In the genomic region with DNA sequence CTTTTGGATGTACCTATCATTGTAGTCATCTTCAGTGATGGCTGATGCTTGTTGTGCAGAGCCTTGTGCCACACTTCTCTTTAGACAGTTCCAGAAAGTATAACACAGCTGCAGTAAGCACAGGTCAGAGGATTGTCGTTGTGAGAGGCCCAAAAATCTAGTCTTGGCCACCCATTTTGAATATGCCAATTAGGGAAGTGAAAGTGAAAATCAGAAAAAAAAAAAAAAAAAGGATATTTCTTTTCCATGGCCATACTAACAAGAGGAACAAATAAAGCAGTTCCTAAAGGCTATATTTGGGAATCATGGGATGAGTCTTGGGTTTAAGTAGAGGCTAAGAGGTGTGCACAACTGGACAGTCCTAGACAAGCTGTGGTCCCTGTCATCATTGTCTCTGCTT, we compare ENCODE assay signal across 30 mouse cellular contexts. TPM values are rescaled to one million over a fixed set of nuclear protein-coding genes. Genes with fewer than 3 reads are reported as not detected.
A peak's percentile ranks its signal among the peaks of the same experiment; 100 is the strongest.
DNase-seq lines count a peak whose midpoint lies in the region; ATAC-seq and TF ChIP-seq lines count a peak whose summit lies in the region.
"Had no signal": no experiment of that assay in that cellular context is flagged by ENCODE, and none has a peak within 500 bp of the region (broad histone marks: within the 10 kb centered on the region; RNA-seq: fewer than 3 reads in every experiment).

No protein-coding gene starts in this region.

- no peaks in the 10 kb centered on the region for H3K36me3 ChIP-seq in CH12.LX (replicated peaks in 1 of 2; ENCODE audit: control insufficient read depth in 1 of 2, insufficient read depth in 1 of 2, low read length in 1 of 2)
- H3K36me3 ChIP-seq in forebrain, embryonic 15.5 days, result no peaks in the 10 kb centered on the region
- H3K36me3 ChIP-seq: embryonic facial prominence, embryonic 13.5 days; embryonic facial prominence, embryonic 15.5 days; forebrain, embryonic 10.5 days; forebrain, embryonic 12.5 days; G1E had no signal

- dilution Hi-C loops in CH12.LX (cut with MboI; ENCODE audit: extremely low pct_ligation_motif_present, extremely low pct_unique_long_range_greater_than_20kb, low sequenced_read_pairs), result no loop called here

- H3K4me3 ChIP-seq in CH12.LX (replicated peaks in 1 of 3; ENCODE audit: low read depth in 2 of 3, low read length in 2 of 3, poor library complexity in 1 of 3), result no peak overlapping the region
- no peak overlapping the region for H3K4me3 ChIP-seq in forebrain, embryonic 15.5 days
- H3K4me3 ChIP-seq: embryonic facial prominence, embryonic 13.5 days; embryonic facial prominence, embryonic 15.5 days; erythroblast, embryonic 14.5 days; forebrain, embryonic 10.5 days; forebrain, embryonic 12.5 days had no signal

- DNase-seq in CH12.LX (ENCODE audit: extremely low read depth), result peak; percentile 23
- DNase-seq in B cell, adult 2 months, result no peak
- DNase-seq: adrenal gland, adult 8-10 months; adrenal gland, postnatal 14 days; adrenal gland, postnatal 36 days; cerebellum, adult 11 months; cerebellum, adult 18-20 months; cerebellum, adult 8-10 months; cerebellum, adult 9-11 months; cerebellum, postnatal 14 days; cerebellum, postnatal 36 days; embryo, embryonic 11 days; forebrain, postnatal 0 days had no signal

- H3K9me3 ChIP-seq in CH12.LX (replicated peaks; ENCODE audit: low read length), result no peaks in the 10 kb centered on the region
- H3K9me3 ChIP-seq in forebrain, embryonic 15.5 days, result no peaks in the 10 kb centered on the region
- H3K9me3 ChIP-seq: embryonic facial prominence, embryonic 13.5 days; embryonic facial prominence, embryonic 15.5 days; forebrain, embryonic 10.5 days; forebrain, embryonic 12.5 days had no signal

- H3K79me2 ChIP-seq in CH12.LX (replicated peaks; ENCODE audit: control insufficient read depth, extremely low read depth, insufficient read depth, poor library complexity, severe bottlenecking), result no peaks in the 10 kb centered on the region

- H3K4me1 ChIP-seq in CH12.LX (ENCODE audit: control insufficient read depth in 1 of 2, insufficient read depth in 2 of 2), result peaks cover 6 to 13% of the 10 kb centered on the region in 2 experiments; a peak in 3 of 4 replicates
- no peaks in the 10 kb centered on the region for H3K4me1 ChIP-seq in forebrain, embryonic 15.5 days
- H3K4me1 ChIP-seq: embryonic facial prominence, embryonic 13.5 days; embryonic facial prominence, embryonic 15.5 days; forebrain, embryonic 12.5 days had no signal

- no peaks in the 10 kb centered on the region for H3K27me3 ChIP-seq in CH12.LX (replicated peaks)
- no peaks in the 10 kb centered on the region for H3K27me3 ChIP-seq in forebrain, embryonic 15.5 days
- H3K27me3 ChIP-seq: embryonic facial prominence, embryonic 13.5 days; embryonic facial prominence, embryonic 15.5 days; forebrain, embryonic 12.5 days had no signal

- H3K4me2 ChIP-seq in CH12.LX (ENCODE audit: insufficient read depth, low read depth, poor library complexity, severe bottlenecking), result no peak overlapping the region
- no peak overlapping the region for H3K4me2 ChIP-seq in forebrain, embryonic 15.5 days (replicated peaks)
- H3K4me2 ChIP-seq: embryonic facial prominence, embryonic 13.5 days; embryonic facial prominence, embryonic 15.5 days; forebrain, embryonic 12.5 days had no signal

- TF ChIP-seq CTCF in CH12.LX (conservative IDR thresholded peaks at IDR 0.05 in 1 of 2, IDR thresholded peaks at IDR 0.05 in 1 of 2; ENCODE audit: low read depth in 2 of 2, low read length in 2 of 2), result no peak

- WGBS in forebrain, embryonic 15.5 days, result 89% methylated on average over 1 of the region's 1 CpGs

- TF ChIP-seq POLR2A in CH12.LX (IDR thresholded peaks at IDR 0.05; ENCODE audit: low read depth, low read length), result no peak

- TF ChIP-seq RAD21 in CH12.LX (IDR thresholded peaks at IDR 0.05; ENCODE audit: low read depth, low read length), result no peak

- H3K27ac ChIP-seq in CH12.LX (ENCODE audit: insufficient read depth, low read depth), result no peak overlapping the region
- no peak overlapping the region for H3K27ac ChIP-seq in forebrain, embryonic 15.5 days (replicated peaks)
- H3K27ac ChIP-seq: embryonic facial prominence, embryonic 13.5 days; embryonic facial prominence, embryonic 15.5 days; forebrain, embryonic 10.5 days; forebrain, embryonic 12.5 days had no signal

- in situ Hi-C loops in CH12.LX (cut with MboI; ENCODE audit: low pct_ligation_motif_present, low pct_unique_long_range_greater_than_20kb, low sequenced_read_pairs), result no loop called here

- TF ChIP-seq EP300 in CH12.LX (IDR thresholded peaks at IDR 0.05; ENCODE audit: low read length), result peak; percentile 62

- H3K9ac ChIP-seq in CH12.LX (ENCODE audit: insufficient read depth, low read depth), result no peak overlapping the region
- no peak overlapping the region for H3K9ac ChIP-seq in forebrain, embryonic 15.5 days (replicated peaks)
- H3K9ac ChIP-seq: embryonic facial prominence, embryonic 13.5 days; embryonic facial prominence, embryonic 15.5 days; forebrain, embryonic 12.5 days; forebrain, postnatal 0 days had no signal

- peak; percentile 51 for ATAC-seq in granulocyte monocyte progenitor cell, adult 5-6 weeks (replicated peaks; ENCODE audit: poor library complexity, severe bottlenecking)
- peak; percentile 55 for ATAC-seq in megakaryocyte progenitor cell, adult 5-6 weeks (replicated peaks; ENCODE audit: poor library complexity)
- ATAC-seq in forebrain, embryonic 15.5 days (replicated peaks), result no peak
- ATAC-seq: activated CD4-positive, CD25-positive, alpha-beta regulatory T cell, adult 4 months; forebrain, embryonic 14.5 days; forebrain, postnatal 0 days; Patski had no signal

TF ChIP-seq in CH12.LX, 34 proteins besides CTCF, POLR2A, EP300 and RAD21:
- TF ChIP-seq JUN (IDR thresholded peaks at IDR 0.05; ENCODE audit: insufficient read depth, low read depth, low read length), result no peak
- TF ChIP-seq IRF4 (IDR thresholded peaks at IDR 0.05; ENCODE audit: low read depth, low read length), result peak; percentile 72
- no peak for TF ChIP-seq E2F4 (IDR thresholded peaks at IDR 0.05; ENCODE audit: insufficient replicate concordance, low read depth, low read length)
- no peak for TF ChIP-seq MAX (IDR thresholded peaks at IDR 0.05; ENCODE audit: low read length)
- TF ChIP-seq KAT2A (IDR thresholded peaks at IDR 0.05; ENCODE audit: insufficient replicate concordance, low read length), result no peak
- no peak for TF ChIP-seq JUND (conservative IDR thresholded peaks at IDR 0.05; ENCODE audit: low read depth, low read length)
- no peak for TF ChIP-seq NRF1 (IDR thresholded peaks at IDR 0.05; ENCODE audit: low read depth, low read length)
- no peak for TF ChIP-seq NELFE (IDR thresholded peaks at IDR 0.05; ENCODE audit: low read depth, low read length)
- TF ChIP-seq ELF1 (IDR thresholded peaks at IDR 0.05; ENCODE audit: low read depth, low read length), result no peak
- no peak for TF ChIP-seq CHD1 (IDR thresholded peaks at IDR 0.05; ENCODE audit: low read depth, low read length)
- TF ChIP-seq ZNF384 (IDR thresholded peaks at IDR 0.05; ENCODE audit: low read depth, low read length), result peak; percentile 92
- TF ChIP-seq PAX5 (IDR thresholded peaks at IDR 0.05; ENCODE audit: low read length), result no peak

RNA-seq across cellular contexts. Expression of gene Rptn, which starts 18.3 kb away (rescaled TPM):
- total RNA-seq in CH12.LX (2012; rRNA removed) (not detected in 2 replicates), CH12.LX (2014; rRNA removed) (not detected in 2 replicates)
- not detected in 2 replicates for polyA plus RNA-seq in CH12.LX (2012; ENCODE audit: insufficient read length, low read depth)
- total RNA-seq in granulocyte monocyte progenitor cell, adult 5-6 weeks (2014; fragmentation: Nextera tagmentation), result not detected in 2 replicates
- total RNA-seq in granulocyte monocyte progenitor cell, adult 5-6 weeks (2017), result not detected in 2 replicates
- not detected in 2 replicates for total RNA-seq in megakaryocyte progenitor cell, adult 5-6 weeks (2015)
- total RNA-seq in megakaryocyte progenitor cell, adult 5-6 weeks (2017), result not detected in 2 replicates
- not detected in 2 replicates for polyA plus RNA-seq in forebrain, embryonic 15.5 days (2015; fragmentation: Nextera tagmentation; extraction: Ambion mirVana)
- total RNA-seq: adrenal gland, adult 18-20 months; adrenal gland, adult 8-10 months; adrenal gland, postnatal 14 days; adrenal gland, postnatal 36 days; common myeloid progenitor, adult 5-6 weeks; forebrain, postnatal 0 days had no signal
- polyA plus RNA-seq: brain, embryonic 14.5 days; C2C12; embryonic facial prominence, embryonic 11.5 days; embryonic facial prominence, embryonic 13.5 days; forebrain, embryonic 10.5 days; forebrain, embryonic 12.5 days; forebrain, embryonic 14.5 days; forebrain, postnatal 0 days; G1E; Patski had no signal

RNA-seq across cellular contexts. Expression of gene Hrnr, which starts 55.6 kb away (rescaled TPM):
- total RNA-seq in CH12.LX (2012; rRNA removed) (not detected in 2 replicates), CH12.LX (2014; rRNA removed) (not detected in 2 replicates)
- polyA plus RNA-seq in CH12.LX (2012; ENCODE audit: insufficient read length, low read depth), result not detected in 2 replicates
- not detected in 2 replicates for total RNA-seq in granulocyte monocyte progenitor cell, adult 5-6 weeks (2014; fragmentation: Nextera tagmentation)
- not detected in 2 replicates for total RNA-seq in granulocyte monocyte progenitor cell, adult 5-6 weeks (2017)
- total RNA-seq in megakaryocyte progenitor cell, adult 5-6 weeks (2015), result not detected in 2 replicates
- not detected in 2 replicates for total RNA-seq in megakaryocyte progenitor cell, adult 5-6 weeks (2017)
- polyA plus RNA-seq in forebrain, embryonic 15.5 days (2015; fragmentation: Nextera tagmentation; extraction: Ambion mirVana), result not detected in 2 replicates
- total RNA-seq: adrenal gland, adult 18-20 months; adrenal gland, adult 8-10 months; adrenal gland, postnatal 14 days; adrenal gland, postnatal 36 days; common myeloid progenitor, adult 5-6 weeks; forebrain, postnatal 0 days had no signal
- polyA plus RNA-seq: activated CD4-positive, CD25-positive, alpha-beta regulatory T cell, adult 4 months; brain, embryonic 14.5 days; C2C12; embryonic facial prominence, embryonic 11.5 days; erythroblast, embryonic 14.5 days; forebrain, embryonic 10.5 days; forebrain, embryonic 12.5 days; forebrain, embryonic 14.5 days; forebrain, postnatal 0 days; G1E; Patski had no signal
